Mouse (Mus musculus) yolk sac, embryonic 10.5 days (tissue): ENCODE measurements around the gene Glrx5.
A peak's percentile ranks its signal among the peaks of the same experiment; 100 is the strongest.

Source experiments
- DNase-seq: peaks from one replicate; pipeline ENCODE4 v3.0.0-alpha.2; 2017; ENCODE audit warnings: low spot score

Gene Glrx5

DNA sequence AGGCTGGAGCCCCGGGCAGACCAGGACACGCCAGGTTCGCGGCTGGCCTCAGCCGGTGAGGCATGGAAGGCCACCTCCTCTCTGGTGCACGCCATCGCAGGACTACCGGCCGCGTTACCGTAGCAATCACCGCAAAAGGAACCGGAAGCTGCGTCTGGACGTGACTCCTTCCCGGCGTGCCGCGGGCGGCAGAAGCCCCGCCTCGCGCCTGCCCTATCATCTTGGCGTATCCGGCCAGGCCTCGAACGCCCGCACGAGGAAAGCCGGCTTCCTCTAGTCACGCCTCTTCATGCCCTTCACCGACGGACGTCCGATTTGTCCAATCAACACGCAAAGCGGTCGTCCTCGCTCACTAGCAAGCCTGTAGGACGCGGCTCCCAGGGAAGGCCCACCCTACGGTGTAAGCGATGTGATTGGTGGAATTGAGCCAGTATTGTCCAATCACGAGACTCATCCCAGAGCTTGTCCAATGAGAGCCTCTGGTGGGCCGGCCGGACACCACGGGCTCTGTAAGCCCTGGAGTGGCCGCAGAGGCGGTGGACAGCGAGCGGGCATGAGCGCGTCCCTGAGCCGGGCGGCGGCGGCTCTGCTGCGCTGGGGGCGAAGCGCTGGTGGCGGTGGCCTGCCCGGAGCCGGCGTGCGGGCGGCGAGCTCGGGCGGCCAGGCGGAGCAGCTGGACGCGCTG is at the start of gene Glrx5:
Glrx5 (plus strand) TSS at position 542 of the 685 bp plus-strand sequence.
- DNase-seq = peak; percentile 100

DNA sequence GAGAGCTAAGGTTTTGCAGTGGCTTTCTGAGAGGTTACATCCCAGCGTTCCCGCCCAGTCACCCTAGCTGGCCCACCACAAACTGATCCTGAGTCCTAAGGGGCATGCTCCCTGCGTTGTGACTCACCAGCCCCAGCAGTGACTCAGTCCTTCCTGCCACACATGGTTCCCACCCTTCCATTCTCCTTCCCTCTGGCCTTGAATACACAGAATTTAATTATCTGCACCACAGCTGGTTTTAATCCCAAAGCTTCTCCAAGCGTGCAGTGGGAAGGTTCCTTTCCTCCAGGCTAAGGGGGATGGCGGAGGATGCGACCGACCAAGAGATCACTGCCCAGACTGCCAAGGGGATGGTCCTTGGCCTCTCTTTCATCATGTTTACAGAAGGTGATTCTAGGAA is 49.0 kb upstream of the Glrx5 start:
- DNase-seq = no peak

DNA sequence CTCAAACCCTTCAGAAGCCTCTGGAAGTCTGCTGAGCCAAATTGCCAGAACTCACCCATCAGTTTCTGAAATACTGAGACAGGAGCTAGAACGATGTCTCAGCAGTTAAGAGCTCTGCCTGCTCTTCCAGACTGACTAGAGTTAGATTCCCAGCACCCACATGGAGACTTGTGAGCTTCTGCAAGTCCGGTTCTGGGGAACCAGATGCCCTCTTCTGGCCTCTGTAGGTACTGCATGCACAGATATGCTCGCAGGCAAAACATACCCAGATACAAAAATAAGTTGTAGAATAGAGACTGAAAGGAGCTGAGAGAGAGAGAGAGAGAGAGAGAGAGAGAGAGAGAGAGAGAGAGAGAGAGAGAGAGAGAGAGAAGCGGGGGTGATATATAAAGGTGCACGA is 47.4 kb upstream of the Glrx5 start:
- no peak for DNase-seq

DNA sequence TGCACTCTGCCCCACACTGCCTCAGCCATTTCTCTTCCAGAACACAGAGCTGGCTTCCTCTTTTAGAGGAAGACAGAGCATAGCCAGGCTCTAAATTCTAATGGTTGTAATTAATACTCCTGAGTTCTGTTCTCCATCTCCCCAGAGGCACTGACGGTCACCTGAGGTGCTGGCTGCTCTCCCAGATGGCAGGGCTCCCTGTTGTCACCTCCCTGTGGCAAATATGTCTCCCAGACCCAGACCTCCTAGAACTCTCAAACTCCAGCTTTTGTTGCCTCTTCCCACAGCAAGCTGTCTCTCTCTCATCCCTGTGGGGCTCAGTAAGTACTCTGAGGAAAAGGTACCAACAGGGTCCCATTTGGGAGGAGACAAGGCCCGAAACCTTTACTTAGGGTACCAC is 46.5 kb upstream of the Glrx5 start:
- no peak for DNase-seq

DNA sequence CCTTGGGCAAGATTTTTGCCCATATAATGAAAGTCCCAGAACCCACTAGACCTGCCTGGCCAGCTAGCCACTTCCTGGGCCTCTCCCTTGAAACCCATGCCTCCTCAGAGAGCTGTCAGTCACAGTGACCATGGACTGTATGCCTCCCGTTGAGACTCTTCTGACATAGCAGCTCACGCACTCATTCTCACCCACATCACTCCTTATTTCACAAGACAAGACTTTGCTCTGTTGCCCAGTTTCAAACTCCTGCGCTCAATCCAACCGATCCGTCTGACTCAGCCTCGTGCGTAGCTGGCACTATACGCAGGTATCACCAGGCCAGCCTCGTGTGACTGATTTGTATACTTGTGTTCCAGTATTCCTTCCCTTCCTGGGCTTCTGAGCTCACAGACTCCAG is 45.7 kb upstream of the Glrx5 start:
- DNase-seq = no peak

DNA sequence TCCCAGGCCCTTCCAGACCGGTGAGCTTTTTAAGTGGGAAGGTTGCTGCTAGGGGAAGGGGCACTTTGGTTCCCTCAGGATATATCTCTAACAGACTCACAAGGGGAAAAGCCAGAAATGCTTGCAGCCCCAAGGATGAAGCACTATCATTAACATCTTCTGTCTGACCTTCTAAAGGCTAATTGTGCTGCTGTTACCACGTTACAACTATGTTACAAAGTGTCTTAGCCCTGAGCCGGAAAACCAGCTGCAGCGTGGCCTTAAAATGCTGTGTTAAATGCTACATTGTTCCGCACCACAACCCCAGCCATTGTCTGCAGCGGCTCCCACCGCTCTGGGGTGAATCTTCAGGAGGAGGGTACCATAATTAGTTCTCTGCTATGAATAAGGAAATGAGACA is 44.6 kb upstream of the Glrx5 start:
- no peak for DNase-seq

DNA sequence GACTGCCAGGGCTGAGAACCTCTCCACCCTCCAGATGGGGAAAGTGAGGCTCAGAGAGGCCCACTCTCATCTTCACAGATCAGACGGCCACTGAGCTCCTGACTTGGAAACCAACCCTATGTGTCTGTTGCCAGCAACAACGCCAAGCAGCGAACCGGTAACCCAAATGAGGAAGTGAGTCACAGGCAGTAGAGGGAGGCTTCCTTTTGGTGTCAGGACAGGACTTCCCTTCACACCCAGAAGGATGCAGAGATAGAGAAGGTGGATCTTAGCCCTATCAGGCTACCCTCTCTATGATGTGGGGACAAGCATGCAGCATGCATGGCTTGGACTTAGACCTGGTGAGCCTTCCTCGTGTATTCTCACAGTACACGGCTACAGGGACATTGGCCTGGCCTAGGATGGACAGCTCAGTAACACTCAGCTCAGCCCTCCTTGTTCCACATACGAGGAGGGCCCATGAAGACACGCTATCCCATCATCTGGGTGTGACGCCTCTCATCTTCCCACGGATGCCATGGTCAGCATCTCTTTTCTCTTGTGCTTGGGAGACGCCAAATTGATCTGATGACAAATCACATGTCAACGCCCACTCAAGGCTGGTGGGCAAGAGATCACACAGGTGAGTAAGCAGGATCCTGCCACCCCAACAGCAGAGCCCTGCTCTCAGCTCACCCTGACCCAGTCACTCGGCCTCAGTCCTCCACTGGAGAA is 41.6 kb upstream of the Glrx5 start:
- no peak for DNase-seq

DNA sequence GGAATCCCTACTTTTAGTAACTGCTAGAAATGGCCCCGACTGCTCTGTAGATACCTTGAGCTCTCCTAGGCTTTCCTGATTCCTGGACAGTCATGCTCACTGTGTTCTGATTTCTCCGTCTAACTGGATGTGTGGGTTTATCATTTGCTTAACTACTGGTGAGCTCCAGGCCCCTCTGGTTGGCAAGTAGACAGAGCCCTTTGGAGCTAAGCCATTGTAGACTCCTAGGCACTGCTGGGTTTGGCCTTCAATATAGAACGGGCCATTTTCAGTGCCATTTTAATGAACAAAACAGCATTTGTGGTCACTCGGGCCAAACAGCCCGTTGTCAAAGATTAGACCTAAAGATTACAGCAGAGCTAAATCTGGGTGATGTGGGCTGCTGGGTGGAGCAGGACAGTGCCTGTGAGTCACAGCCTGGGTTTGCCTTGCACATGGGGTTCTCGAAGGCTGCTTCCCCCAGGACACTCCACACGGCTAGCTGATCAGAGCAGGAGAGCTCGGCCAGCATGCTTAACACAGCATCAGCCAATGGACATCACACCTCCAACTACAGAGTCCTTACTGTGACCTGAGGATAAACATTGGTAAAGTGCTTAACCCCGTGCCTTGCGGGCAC is 40.3 kb upstream of the Glrx5 start:
- no peak for DNase-seq

DNA sequence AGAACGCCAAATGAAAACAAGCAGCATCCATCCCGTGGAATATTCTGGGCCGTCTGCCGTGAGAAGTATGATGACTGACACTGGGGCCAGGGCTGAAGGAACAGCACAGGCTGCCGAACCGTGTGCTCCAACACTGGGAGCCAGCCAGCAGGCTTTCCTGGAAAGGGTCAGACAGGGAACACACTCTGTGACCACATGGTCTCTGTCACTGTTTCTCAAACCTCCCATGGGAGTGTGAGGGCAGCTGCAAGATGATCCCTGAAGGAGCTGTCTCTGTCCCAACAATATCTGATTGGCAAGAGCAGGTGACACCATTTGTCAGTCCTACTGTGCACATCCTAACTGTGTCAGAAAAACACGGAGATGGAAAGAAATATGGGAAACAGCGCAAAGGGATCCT is 39.6 kb upstream of the Glrx5 start:
- DNase-seq = no peak

DNA sequence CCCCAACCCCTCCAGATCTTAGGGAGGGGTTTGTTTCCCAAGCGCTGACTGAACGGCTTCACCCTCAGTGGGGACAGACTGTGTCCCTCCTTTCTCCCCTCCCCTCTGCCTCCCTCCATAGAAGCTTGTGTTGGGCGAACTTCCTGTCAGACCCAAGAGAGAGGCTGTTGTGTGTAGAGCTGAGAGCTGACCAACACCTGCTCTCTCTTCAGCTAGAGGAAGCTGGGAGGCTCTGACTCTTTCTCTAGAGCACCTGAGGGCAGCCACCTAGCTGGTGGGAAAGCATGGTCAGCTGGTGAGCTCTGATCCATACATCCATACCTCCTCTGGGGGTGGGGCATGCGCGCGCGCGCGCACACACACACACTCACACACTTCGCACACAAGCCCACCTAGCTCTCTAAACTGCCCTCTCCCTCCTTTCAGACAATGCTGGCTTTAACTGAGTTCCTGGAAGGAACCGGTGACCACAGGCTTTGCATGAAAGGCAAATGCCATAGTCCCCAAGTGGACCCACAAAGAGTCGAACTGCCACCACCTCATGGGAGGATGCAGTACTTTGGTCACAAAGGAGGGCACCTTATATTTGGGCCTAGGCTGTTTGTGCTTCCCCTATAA is 37.1 kb upstream of the Glrx5 start:
- DNase-seq = no peak

DNA sequence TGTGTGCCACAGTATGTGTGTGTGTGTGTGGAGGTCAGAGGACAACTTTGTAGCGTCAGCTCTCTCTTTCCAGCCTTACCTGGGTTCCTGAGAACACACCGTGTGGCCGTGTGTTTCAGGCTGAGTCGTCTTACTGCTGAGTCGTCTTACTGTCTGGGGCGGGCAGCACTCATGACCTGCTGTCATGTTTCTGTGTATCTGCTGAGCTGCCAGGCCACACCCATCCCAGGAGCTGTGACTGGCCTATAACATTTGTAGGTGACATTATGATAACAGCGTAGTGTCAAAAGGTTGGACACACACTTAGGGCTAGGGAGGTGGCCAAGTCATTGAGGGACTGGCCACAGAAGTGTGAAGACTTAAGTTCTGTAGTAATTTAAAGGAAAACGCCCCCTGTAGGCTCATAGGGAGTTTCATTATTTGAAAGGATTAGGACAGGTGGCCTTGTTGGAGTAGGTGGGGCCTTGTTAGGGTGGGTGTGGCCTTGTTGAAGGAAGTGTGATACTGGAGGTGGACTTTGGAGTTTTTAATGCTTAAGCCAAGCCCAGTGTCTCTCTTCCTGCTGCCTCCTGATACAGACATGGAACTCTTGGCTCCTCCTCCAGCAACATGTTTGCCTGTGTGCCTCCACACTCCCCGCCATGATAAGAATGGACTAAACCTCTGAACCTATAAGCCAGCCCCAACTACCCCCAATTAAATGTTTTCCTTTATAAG is 36.3 kb upstream of the Glrx5 start:
- peak; percentile 38 for DNase-seq

DNA sequence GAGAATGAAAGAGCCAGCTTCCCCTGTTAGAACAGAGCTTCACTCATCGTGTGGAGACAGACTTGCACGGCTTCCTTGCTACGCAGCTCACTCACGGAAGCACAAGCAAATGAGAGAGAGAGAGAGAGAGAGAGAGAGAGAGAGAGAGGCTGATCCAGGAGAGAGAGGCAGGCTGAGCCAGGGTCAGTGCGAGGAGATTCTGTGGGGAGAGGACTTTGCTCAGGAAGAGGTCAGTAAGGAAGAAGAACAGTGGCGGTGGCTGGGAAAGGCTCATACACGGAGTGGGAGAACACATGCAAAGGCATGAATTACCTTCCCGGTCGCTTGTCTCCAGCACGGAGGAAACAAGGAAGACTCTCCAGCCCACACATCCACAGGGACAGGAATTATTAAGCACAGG is 35.3 kb upstream of the Glrx5 start:
- DNase-seq = peak; percentile 76

DNA sequence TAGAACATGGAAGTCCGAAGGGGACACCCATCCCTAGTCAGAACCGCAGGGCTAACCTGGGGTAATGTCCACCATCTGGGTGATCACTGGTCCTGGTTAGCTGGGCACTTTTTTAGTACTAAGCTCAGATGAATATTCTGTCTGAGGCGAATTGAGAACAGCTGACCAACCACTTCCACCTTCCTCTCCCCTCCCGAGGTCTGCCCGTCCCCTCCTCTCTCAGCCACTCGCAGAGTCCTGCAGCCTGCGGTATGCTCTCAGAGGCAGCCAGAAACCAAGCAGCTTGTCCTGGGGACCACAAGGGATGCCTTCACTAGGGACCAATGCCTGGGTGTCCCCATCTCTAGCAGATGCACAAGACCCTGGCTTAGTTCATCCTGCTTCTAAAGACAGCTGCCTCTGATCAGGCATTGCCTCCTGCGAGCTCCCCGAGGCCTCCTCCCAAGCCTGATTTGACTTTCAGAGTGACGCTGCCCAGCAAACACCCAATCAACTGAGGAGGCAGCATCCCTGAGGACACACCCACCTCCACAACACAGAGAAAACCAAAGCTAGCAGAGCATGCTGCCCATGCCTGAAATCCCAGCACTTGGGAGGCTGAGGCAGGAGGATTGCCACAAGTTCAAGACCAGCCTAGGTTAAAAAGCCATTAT is 34.7 kb upstream of the Glrx5 start:
- peak; percentile 21 for DNase-seq

DNA sequence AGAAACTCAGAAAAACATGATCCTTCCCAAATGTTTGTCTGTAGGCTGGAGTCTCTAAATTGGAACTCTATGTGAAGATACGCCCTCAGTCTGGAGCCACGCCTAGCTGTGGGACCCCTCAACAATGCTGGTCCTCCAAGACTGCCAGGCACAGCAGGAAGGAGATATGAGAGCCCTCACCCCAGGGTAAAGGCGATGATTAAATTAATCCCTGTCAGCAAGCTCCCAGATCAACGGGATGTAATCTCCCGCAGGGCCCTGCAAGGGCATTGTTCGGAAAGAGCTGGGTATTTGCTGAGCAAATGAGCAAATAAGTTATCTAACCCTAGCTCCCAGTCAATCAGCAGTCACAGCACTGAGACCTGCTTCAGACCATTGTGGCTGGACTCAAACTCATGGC is 33.9 kb upstream of the Glrx5 start:
- DNase-seq = no peak

DNA sequence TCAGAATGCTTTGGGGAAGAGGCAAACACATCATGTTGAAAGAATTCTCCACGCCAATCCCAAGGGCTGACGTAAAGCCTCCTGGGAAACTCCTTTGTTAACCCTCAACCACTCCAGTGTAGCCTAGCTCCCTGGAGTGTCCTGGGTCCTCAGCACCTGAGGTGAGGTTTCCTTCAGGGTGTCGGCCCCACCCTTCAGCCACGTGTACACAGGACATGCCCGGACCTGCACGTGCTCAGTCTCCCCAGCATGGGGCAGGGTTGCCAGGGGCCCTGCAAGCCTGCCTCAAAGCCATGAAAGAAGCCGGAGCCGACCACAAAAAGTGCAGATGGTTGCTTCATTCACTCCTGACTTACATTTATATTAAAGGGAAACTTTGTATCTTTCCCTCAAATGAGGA is 33.3 kb upstream of the Glrx5 start:
- no peak for DNase-seq

DNA sequence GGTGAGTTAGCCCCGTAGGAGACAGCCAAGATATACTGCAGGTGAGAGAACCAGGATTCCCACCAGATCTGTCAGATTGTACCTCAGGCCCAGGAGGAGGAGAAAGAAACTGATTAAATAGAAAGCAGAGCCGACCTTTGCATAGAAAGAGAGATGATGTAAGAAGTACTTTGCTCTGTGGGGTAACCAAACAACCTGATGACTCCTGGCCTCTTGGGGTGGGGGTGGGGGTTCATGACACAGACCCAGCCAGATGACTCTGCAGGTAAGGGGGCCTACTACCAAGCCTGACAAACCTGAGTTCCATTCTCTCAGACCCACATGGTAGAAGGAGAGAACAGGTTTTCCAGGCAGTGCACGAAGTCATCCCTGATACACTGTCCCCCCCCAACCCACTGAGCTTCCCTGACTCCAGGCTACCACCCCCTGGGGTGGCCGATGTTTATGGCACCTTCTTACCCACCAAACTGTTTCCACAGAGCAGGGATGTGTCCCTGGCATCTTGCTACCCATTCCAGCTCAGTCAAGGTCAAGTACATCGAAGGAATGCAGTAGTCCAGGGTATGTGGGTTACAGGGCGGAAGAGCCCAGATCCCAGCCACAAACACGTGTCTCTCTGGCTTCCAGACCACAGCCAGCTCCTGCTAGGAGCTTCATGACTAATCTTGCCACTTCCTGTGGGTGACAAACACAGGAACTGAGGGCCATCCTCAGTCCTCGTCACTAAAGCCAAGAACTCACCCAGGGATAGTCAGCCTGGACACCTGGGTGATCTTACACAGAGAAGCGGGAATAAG is 31.8 kb upstream of the Glrx5 start:
- DNase-seq = peak; percentile 62

DNA sequence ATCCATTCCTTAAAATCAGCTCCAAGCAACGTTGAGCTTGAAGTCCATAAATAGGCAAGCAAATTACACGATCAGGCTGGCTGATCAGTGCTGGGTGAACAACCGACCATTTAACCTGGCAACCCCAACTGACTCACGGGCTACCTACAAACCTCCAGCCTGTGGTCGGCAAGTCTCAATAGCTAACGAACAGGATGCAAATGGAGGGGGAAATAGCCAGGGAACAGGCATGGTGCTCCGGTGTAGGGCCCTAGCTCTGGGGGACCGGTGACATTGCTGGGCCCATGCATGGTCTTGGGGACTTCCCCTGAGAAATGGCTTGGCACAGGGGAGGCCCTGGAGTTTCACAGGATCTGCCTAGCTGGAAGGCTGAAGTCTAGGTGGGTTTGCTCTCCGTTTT is 31.2 kb upstream of the Glrx5 start:
- DNase-seq = no peak

DNA sequence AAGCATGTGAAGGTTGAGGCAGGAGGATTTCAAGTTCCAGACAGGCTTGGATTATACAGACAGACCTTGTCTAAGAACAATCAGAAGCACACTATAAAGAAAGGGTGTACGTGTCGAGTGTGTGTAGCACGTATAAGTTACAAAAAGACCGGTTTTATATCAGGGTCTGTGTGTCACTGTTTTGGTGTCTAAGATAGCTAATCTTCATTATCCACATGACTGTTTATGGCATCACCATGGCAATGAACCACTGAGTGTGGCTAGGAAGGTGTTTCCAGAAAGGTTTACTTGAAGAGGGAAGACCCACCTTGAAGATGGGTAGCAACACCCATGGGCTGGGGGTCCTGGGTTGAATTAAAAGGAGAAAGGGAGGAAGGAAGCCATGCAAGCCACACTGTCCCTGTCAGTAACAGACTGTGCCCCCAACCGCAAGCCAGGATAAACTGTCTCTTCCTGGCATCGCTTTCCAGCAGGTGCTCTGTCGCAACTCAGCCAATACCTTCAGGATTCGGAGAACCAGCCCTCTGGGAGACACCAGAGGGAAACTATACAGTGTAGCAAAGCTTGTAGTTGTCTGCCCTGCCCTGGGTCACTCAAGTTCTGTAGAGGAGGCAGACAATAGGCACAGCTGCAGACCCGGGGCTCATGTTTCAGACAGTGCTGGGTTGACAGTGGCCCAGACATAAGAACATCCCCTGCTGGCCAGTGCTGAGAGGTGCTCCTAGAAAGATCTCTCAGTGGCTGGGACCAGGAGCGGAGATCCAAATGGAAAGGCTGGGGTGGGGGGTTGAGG is 30.0 kb upstream of the Glrx5 start:
- no peak for DNase-seq

DNA sequence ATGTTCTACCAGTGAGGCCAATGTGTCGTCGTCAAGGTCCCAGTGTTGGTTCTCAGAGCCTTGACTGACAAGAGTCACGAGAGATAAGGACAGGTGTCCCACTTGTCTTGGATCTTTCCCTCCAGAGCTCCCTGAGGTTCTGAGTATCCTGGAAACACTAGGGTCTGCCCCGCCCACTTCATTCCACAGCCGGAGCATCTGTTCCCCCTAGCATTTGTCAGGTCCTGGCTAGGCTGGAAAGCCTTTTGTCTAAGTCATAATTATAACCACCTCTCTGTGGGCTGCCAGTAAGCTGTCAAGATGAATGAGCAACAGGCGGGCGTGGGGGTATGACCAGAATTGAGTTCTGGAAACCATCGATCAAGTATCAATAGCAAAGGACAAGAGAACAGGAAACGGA is 29.3 kb upstream of the Glrx5 start:
- DNase-seq = no peak

DNA sequence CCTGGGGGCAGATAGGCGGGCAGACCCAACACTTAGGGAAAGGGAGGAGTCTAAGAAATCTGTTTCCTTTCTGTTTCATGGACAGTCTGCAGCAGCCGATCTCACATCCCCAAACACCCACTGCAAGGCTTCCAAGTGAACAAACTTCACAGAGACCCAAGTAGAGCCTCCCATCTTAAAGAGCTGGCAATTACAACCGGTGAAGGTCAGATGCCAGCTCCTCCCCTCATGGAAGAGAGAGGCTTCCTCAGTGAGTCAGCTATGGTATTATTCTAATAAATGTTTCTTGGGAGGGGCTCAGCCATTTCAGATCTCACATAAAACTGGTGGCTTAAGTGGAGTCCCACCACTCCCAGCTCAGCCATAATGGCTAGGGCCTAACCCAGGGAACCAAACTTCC is 28.8 kb upstream of the Glrx5 start:
- DNase-seq = no peak
